Mouse (Mus musculus): Measurements from ENCODE around the gene Maml3. TPM values are rescaled to one million over a fixed set of nuclear protein-coding genes. Genes with fewer than 3 reads are reported as not detected.

Gene Maml3
- polyA plus RNA-seq, 1 experiment, result 3.1 TPM

DNA sequence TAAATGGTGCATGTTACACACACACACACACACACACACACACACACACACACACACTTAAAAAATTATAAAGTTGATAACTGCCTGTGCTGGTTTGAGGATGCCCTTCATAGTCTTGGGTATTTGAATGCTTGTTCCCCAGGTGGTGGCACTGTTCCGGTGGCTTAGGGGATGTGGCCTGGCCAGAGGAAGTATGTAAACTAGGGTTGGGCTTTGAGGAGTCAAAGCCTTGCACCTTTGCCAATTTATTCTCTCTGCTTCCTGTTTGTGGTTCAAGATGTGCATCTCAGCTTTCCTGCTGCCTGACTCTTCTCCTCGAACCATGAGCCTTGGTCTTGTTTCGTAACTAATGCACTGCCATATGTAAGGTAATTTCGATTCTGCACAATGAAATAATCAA is 257.6 kb downstream of the Maml3 start:
- H3K4me3 ChIP-seq, result no peak overlapping the region
- H3K36me3 ChIP-seq (ENCODE audit: control insufficient read depth, insufficient read depth), result no peaks in the 10 kb centered on the region
- no peak for TF ChIP-seq REST (IDR thresholded peaks at IDR 0.05; ENCODE audit: insufficient read depth, insufficient read length)
- TF ChIP-seq POLR2AphosphoS2 (IDR thresholded peaks at IDR 0.05; ENCODE audit: insufficient read length, low read depth), result no peak
- no peak for TF ChIP-seq MYOG (IDR thresholded peaks at IDR 0.05; ENCODE audit: control insufficient read depth in 1 of 3, insufficient read depth in 1 of 3, insufficient read length in 2 of 3, low read depth in 2 of 3)
- no peak for TF ChIP-seq USF1 (IDR thresholded peaks at IDR 0.05; ENCODE audit: low read depth)
- no peak for TF ChIP-seq SRF (IDR thresholded peaks at IDR 0.05; ENCODE audit: control insufficient read depth, insufficient read length, low read depth)
- no peak for TF ChIP-seq CEBPB (IDR thresholded peaks at IDR 0.05; ENCODE audit: insufficient read depth, poor library complexity, severe bottlenecking)
- no peak for TF ChIP-seq E2F4 (IDR thresholded peaks at IDR 0.05; ENCODE audit: insufficient read depth)
- no peak for TF ChIP-seq MAX (IDR thresholded peaks at IDR 0.05; ENCODE audit: low read depth)
- no peak for TF ChIP-seq TCF3 (IDR thresholded peaks at IDR 0.05; ENCODE audit: insufficient read length, low read depth)
- no peak for TF ChIP-seq TCF12 (IDR thresholded peaks at IDR 0.05; ENCODE audit: insufficient read depth, poor library complexity, severe bottlenecking)
- TF ChIP-seq MYOD1 (IDR thresholded peaks at IDR 0.05; ENCODE audit: control insufficient read depth in 1 of 3, insufficient read length in 2 of 3, low read depth in 2 of 3), result no peak
- no peak for TF ChIP-seq POLR2A (IDR thresholded peaks at IDR 0.05; ENCODE audit: insufficient read length, low read depth)
- no peak overlapping the region for H3ac ChIP-seq (ENCODE audit: control insufficient read depth, insufficient read length)
- no peaks in the 10 kb centered on the region for H3K27me3 ChIP-seq (ENCODE audit: control insufficient read depth, insufficient read depth, insufficient read length)
- no peak overlapping the region for H3K4me2 ChIP-seq (ENCODE audit: low read depth)
- H3K79me2 ChIP-seq (ENCODE audit: control insufficient read depth, insufficient read depth), result no peaks in the 10 kb centered on the region

DNA sequence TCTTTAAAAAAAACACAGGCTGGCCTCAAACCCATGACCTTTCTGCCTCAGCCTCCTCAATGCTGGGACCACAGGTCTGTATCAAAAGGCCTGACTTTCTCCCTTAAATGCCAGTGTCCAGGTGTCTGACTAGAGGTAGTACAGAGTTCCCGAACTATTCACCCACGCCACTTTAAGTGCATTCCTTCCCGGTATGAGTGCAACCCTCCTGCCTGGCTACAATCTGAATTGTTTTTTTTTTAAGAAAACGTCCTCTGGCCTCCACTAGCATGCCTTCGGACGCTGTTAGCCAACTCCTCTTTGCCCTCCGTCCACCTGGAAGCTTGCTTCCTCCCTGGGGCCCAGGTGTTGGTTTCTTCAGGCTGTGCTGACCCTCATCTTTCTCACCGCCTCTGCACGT is 260.6 kb downstream of the Maml3 start:
- Histone ChIP-seq H3K4me2 (ENCODE audit: low read depth) (no peak overlapping the region), H3K36me3 (ENCODE audit: control insufficient read depth, insufficient read depth) (no peaks in the 10 kb centered on the region), H3K4me3 (no peak overlapping the region), H3K79me2 (ENCODE audit: control insufficient read depth, insufficient read depth) (no peaks in the 10 kb centered on the region), H3ac (ENCODE audit: control insufficient read depth, insufficient read length) (no peak overlapping the region), H3K27me3 (ENCODE audit: control insufficient read depth, insufficient read depth, insufficient read length) (no peaks in the 10 kb centered on the region)
- TF ChIP-seq MYOG (IDR thresholded peaks at IDR 0.05; ENCODE audit: control insufficient read depth in 1 of 3, insufficient read depth in 1 of 3, insufficient read length in 2 of 3, low read depth in 2 of 3), result no peak
- no peak for TF ChIP-seq SRF (IDR thresholded peaks at IDR 0.05; ENCODE audit: control insufficient read depth, insufficient read length, low read depth)
- no peak for TF ChIP-seq USF1 (IDR thresholded peaks at IDR 0.05; ENCODE audit: low read depth)
- no peak for TF ChIP-seq E2F4 (IDR thresholded peaks at IDR 0.05; ENCODE audit: insufficient read depth)
- TF ChIP-seq MAX (IDR thresholded peaks at IDR 0.05; ENCODE audit: low read depth), result no peak
- TF ChIP-seq MYOD1 (IDR thresholded peaks at IDR 0.05; ENCODE audit: control insufficient read depth in 1 of 3, insufficient read length in 2 of 3, low read depth in 2 of 3), result no peak
- TF ChIP-seq POLR2AphosphoS2 (IDR thresholded peaks at IDR 0.05; ENCODE audit: insufficient read length, low read depth), result no peak
- TF ChIP-seq CEBPB (IDR thresholded peaks at IDR 0.05; ENCODE audit: insufficient read depth, poor library complexity, severe bottlenecking), result no peak
- no peak for TF ChIP-seq REST (IDR thresholded peaks at IDR 0.05; ENCODE audit: insufficient read depth, insufficient read length)
- no peak for TF ChIP-seq POLR2A (IDR thresholded peaks at IDR 0.05; ENCODE audit: insufficient read length, low read depth)
- TF ChIP-seq TCF12 (IDR thresholded peaks at IDR 0.05; ENCODE audit: insufficient read depth, poor library complexity, severe bottlenecking), result no peak
- no peak for TF ChIP-seq TCF3 (IDR thresholded peaks at IDR 0.05; ENCODE audit: insufficient read length, low read depth)

DNA sequence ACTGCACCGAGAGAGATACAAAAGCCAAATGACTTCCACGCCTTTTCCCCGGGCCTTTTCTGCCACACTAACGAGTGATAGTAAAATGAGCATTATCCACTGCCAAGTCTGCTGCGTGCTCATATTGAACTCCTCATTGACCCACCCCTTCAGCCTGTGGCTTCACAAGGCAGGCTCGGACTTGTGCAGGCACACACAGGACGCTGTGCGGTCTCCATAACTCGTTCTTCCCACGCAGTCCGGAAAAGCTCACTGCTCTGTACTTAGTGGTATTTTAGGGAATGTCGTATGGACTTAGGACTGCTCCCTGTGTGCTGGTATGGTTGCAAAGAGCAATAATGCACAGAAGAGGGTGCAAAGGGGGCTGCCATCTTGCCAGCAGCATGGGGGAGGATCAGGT is 262.7 kb downstream of the Maml3 start:
- Histone ChIP-seq H3K4me2 (ENCODE audit: low read depth) (no peak overlapping the region), H3ac (ENCODE audit: control insufficient read depth, insufficient read length) (no peak overlapping the region), H3K36me3 (ENCODE audit: control insufficient read depth, insufficient read depth) (no peaks in the 10 kb centered on the region), H3K27me3 (ENCODE audit: control insufficient read depth, insufficient read depth, insufficient read length) (no peaks in the 10 kb centered on the region), H3K79me2 (ENCODE audit: control insufficient read depth, insufficient read depth) (no peaks in the 10 kb centered on the region), H3K4me3 (no peak overlapping the region)
- no peak for TF ChIP-seq POLR2AphosphoS2 (IDR thresholded peaks at IDR 0.05; ENCODE audit: insufficient read length, low read depth)
- no peak for TF ChIP-seq TCF3 (IDR thresholded peaks at IDR 0.05; ENCODE audit: insufficient read length, low read depth)
- TF ChIP-seq REST (IDR thresholded peaks at IDR 0.05; ENCODE audit: insufficient read depth, insufficient read length), result no peak
- TF ChIP-seq MYOG (IDR thresholded peaks at IDR 0.05; ENCODE audit: control insufficient read depth in 1 of 3, insufficient read depth in 1 of 3, insufficient read length in 2 of 3, low read depth in 2 of 3), result no peak
- no peak for TF ChIP-seq USF1 (IDR thresholded peaks at IDR 0.05; ENCODE audit: low read depth)
- no peak for TF ChIP-seq TCF12 (IDR thresholded peaks at IDR 0.05; ENCODE audit: insufficient read depth, poor library complexity, severe bottlenecking)
- no peak for TF ChIP-seq POLR2A (IDR thresholded peaks at IDR 0.05; ENCODE audit: insufficient read length, low read depth)
- TF ChIP-seq SRF (IDR thresholded peaks at IDR 0.05; ENCODE audit: control insufficient read depth, insufficient read length, low read depth), result no peak
- TF ChIP-seq E2F4 (IDR thresholded peaks at IDR 0.05; ENCODE audit: insufficient read depth), result no peak
- TF ChIP-seq MAX (IDR thresholded peaks at IDR 0.05; ENCODE audit: low read depth), result no peak
- no peak for TF ChIP-seq MYOD1 (IDR thresholded peaks at IDR 0.05; ENCODE audit: control insufficient read depth in 1 of 3, insufficient read length in 2 of 3, low read depth in 2 of 3)
- no peak for TF ChIP-seq CEBPB (IDR thresholded peaks at IDR 0.05; ENCODE audit: insufficient read depth, poor library complexity, severe bottlenecking)

DNA sequence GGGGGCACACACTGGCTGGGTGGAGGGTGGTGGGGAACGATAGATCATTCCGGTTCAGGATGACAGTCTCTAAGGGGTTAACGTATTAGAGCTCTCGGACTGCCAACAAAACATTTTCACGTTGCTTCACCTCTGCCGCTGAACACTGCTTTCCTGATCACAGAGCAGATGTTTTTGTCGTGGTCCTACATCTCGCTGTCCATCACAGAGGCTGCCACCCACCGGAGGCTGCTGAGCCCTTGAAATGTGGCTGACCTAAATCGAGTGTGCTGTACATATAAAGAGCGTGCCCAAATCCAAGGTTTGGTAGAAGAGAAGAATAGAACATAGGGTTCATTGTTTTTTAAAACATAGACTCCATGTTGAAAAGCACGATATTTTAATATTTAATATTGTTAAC is 263.3 kb downstream of the Maml3 start:
- Histone ChIP-seq H3K36me3 (ENCODE audit: control insufficient read depth, insufficient read depth) (no peaks in the 10 kb centered on the region), H3K27me3 (ENCODE audit: control insufficient read depth, insufficient read depth, insufficient read length) (no peaks in the 10 kb centered on the region), H3K79me2 (ENCODE audit: control insufficient read depth, insufficient read depth) (no peaks in the 10 kb centered on the region), H3K4me3 (no peak overlapping the region), H3K4me2 (ENCODE audit: low read depth) (no peak overlapping the region), H3ac (ENCODE audit: control insufficient read depth, insufficient read length) (no peak overlapping the region)
- no peak for TF ChIP-seq POLR2AphosphoS2 (IDR thresholded peaks at IDR 0.05; ENCODE audit: insufficient read length, low read depth)
- no peak for TF ChIP-seq POLR2A (IDR thresholded peaks at IDR 0.05; ENCODE audit: insufficient read length, low read depth)
- TF ChIP-seq REST (IDR thresholded peaks at IDR 0.05; ENCODE audit: insufficient read depth, insufficient read length), result no peak
- TF ChIP-seq MYOD1 (IDR thresholded peaks at IDR 0.05; ENCODE audit: control insufficient read depth in 1 of 3, insufficient read length in 2 of 3, low read depth in 2 of 3), result no peak
- TF ChIP-seq TCF3 (IDR thresholded peaks at IDR 0.05; ENCODE audit: insufficient read length, low read depth), result no peak
- no peak for TF ChIP-seq MYOG (IDR thresholded peaks at IDR 0.05; ENCODE audit: control insufficient read depth in 1 of 3, insufficient read depth in 1 of 3, insufficient read length in 2 of 3, low read depth in 2 of 3)
- no peak for TF ChIP-seq E2F4 (IDR thresholded peaks at IDR 0.05; ENCODE audit: insufficient read depth)
- TF ChIP-seq TCF12 (IDR thresholded peaks at IDR 0.05; ENCODE audit: insufficient read depth, poor library complexity, severe bottlenecking), result no peak
- no peak for TF ChIP-seq CEBPB (IDR thresholded peaks at IDR 0.05; ENCODE audit: insufficient read depth, poor library complexity, severe bottlenecking)
- TF ChIP-seq MAX (IDR thresholded peaks at IDR 0.05; ENCODE audit: low read depth), result no peak
- TF ChIP-seq SRF (IDR thresholded peaks at IDR 0.05; ENCODE audit: control insufficient read depth, insufficient read length, low read depth), result no peak
- no peak for TF ChIP-seq USF1 (IDR thresholded peaks at IDR 0.05; ENCODE audit: low read depth)

All from myocyte (in vitro differentiated cells).